Mouse (Mus musculus): Measurements from ENCODE around the gene Trp53tg5. TPM values are rescaled to one million over a fixed set of nuclear protein-coding genes. Genes with fewer than 3 reads are reported as not detected.

Trp53tg5 gene
- polyA plus RNA-seq, 1 experiment from 2014 or later, result not detected

DNA sequence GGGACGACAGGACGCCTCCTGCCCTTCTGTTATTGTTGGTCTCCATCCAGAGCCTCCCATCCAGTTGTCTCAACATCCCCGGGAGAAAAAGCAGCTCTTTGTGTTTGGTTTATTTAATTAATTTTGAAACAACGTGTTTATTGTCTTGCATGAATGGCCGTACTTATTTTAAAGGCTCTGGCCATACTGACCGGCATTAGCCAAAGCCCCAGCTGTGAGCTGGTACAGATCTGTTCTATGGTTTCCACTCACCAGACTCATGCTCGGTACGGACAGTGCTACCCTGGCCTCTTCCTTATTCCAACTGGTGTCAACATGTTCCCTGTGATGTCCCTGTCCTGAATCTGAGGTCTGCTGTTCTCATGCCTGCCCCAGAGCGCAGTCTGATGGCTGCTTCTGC, 42.4 kb upstream of the Trp53tg5 start:
- no peak for ATAC-seq (ENCODE audit: low read depth)
- no peak overlapping the region for H3K9ac ChIP-seq (ENCODE audit: low read length)
- H3K4me2 ChIP-seq (ENCODE audit: low read depth, low read length), result no peak overlapping the region
- no peaks in the 10 kb centered on the region for H3K36me3 ChIP-seq (ENCODE audit: control insufficient read depth, insufficient read depth, low read length)
- H3K4me1 ChIP-seq (replicated peaks; ENCODE audit: control insufficient read depth, insufficient read depth, low read length), result peaks cover 2% of the 10 kb centered on the region; the same call in 1 of the 2 replicates
- H3K27me3 ChIP-seq (ENCODE audit: control insufficient read depth, insufficient read depth, low read depth, low read length), result no peaks in the 10 kb centered on the region
- no peak overlapping the region for H3K4me3 ChIP-seq (ENCODE audit: low read length)
- WGBS, result 76% methylated on average over 9 of the region's 9 CpGs
- H3K27ac ChIP-seq (ENCODE audit: low read length), result no peak overlapping the region
- 0 out of 2 replicates have a peak, but pooled peaks cover 3% of the 10 kb centered on the region for H3K9me3 ChIP-seq (ENCODE audit: control insufficient read depth, low read length)

DNA sequence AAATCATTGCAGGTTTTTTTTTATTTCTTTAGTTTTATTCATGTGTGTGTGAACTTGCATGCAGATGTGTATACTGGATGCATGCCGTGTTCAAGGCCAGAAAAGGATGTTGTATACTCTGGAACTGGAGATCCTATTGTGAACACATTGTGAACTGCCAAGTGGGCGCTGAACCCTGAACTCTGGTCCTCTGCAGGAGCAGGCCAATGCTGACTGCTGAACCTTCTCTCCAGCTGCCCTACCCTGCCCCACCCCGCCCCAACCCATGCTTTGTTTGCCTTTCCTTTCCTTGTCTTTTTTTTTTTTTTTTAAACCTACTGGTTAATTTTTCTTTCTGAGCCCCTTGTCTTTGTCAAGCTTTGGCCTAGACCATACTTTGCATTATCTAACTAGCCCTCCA, 41.4 kb upstream of the Trp53tg5 start:
- Histone ChIP-seq H3K4me2 (ENCODE audit: low read depth, low read length) (no peak overlapping the region), H3K9me3 (ENCODE audit: control insufficient read depth, low read length) (0 out of 2 replicates have a peak, but pooled peaks cover 3% of the 10 kb centered on the region), H3K4me1 (replicated peaks; ENCODE audit: control insufficient read depth, insufficient read depth, low read length) (peaks cover 2% of the 10 kb centered on the region), H3K27ac (ENCODE audit: low read length) (no peak overlapping the region), H3K4me3 (ENCODE audit: low read length) (no peak overlapping the region), H3K9ac (ENCODE audit: low read length) (no peak overlapping the region), H3K27me3 (ENCODE audit: control insufficient read depth, insufficient read depth, low read depth, low read length) (no peaks in the 10 kb centered on the region), H3K36me3 (ENCODE audit: control insufficient read depth, insufficient read depth, low read length) (no peaks in the 10 kb centered on the region)
- 63% methylated on average over 3 of the region's 3 CpGs for WGBS
- no peak for ATAC-seq (ENCODE audit: low read depth)

DNA sequence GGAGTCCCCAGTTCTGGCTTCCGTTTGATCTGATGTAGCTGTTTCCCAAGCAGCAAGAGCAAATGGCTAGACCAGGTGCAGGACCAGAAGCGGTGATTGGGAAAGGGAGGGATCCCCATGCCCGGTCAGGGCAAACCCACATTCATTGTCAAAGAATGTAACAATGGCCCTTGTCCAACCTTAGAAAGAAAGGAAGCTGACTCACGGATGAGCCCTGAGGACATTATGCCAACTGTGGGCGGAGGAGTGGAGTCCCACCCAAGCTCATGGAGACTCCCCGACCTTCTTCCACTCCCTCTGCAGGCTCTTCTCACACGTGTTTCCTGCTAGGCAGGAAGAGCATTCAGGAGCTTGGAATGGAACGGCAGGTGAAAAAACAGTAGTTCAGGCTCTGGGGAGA, 39.9 kb upstream of the Trp53tg5 start:
- Histone ChIP-seq H3K4me1 (replicated peaks; ENCODE audit: control insufficient read depth, insufficient read depth, low read length) (peaks cover 2% of the 10 kb centered on the region), H3K9ac (ENCODE audit: low read length) (no peak overlapping the region), H3K9me3 (ENCODE audit: control insufficient read depth, low read length) (0 out of 2 replicates have a peak, but pooled peaks cover 3% of the 10 kb centered on the region), H3K36me3 (ENCODE audit: control insufficient read depth, insufficient read depth, low read length) (no peaks in the 10 kb centered on the region), H3K4me3 (ENCODE audit: low read length) (no peak overlapping the region), H3K27ac (ENCODE audit: low read length) (peak overlapping the region; percentile 47; the same call in 1 of the 2 replicates), H3K4me2 (ENCODE audit: low read depth, low read length) (no peak overlapping the region), H3K27me3 (ENCODE audit: control insufficient read depth, insufficient read depth, low read depth, low read length) (no peaks in the 10 kb centered on the region)
- ATAC-seq (ENCODE audit: low read depth), result peak; percentile 57
- 56% methylated on average over 8 of the region's 8 CpGs for WGBS

DNA sequence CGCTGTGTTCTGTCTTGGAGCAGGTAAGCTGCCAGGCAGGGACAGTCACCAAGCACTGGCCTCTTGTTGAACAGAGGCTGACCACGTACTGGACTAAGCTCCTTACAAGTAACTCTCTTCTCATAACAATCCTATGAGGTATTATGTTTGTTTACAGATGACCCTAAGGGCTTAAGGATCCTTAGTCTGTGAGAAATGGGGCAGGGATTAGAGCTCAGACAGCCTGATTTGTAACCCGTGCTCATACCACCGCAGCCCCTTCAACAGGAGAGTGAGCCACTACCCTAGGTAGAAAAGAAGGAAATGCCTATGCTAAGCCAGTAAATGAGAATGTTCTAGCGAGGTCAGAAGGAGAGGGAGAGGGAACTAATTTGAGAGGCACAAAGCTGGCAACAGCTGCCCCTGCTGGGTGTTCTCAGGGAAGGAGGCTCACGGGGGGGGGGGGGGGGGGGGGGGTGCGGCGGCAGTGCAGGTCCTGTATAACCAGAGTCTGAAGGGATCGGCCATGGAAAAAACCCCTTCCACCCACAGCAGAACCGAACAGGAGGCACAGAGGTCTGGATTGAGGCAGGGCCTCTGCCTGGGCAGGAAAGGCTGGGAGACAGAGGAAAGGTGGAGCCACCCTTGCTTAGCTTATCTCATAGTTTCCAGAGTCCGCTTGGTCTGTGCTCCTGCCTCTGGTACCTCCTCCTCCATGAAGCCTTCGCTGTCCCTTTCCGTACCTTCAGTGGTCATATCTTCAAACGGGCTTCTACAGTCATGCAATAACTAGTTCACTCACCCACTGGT, 38.8 kb upstream of the Trp53tg5 start:
- no peak for ATAC-seq (ENCODE audit: low read depth)
- no peaks in the 10 kb centered on the region for H3K36me3 ChIP-seq (ENCODE audit: control insufficient read depth, insufficient read depth, low read length)
- no peak overlapping the region for H3K9ac ChIP-seq (ENCODE audit: low read length)
- no peak overlapping the region for H3K4me3 ChIP-seq (ENCODE audit: low read length)
- 0 out of 2 replicates have a peak, but pooled peaks cover 3% of the 10 kb centered on the region for H3K9me3 ChIP-seq (ENCODE audit: control insufficient read depth, low read length)
- H3K27me3 ChIP-seq (ENCODE audit: control insufficient read depth, insufficient read depth, low read depth, low read length), result no peaks in the 10 kb centered on the region
- H3K4me1 ChIP-seq (replicated peaks; ENCODE audit: control insufficient read depth, insufficient read depth, low read length), result peaks cover 2% of the 10 kb centered on the region; the same call in 1 of the 2 replicates
- H3K4me2 ChIP-seq (ENCODE audit: low read depth, low read length), result no peak overlapping the region
- 57% methylated on average over 12 of the region's 14 CpGs for WGBS
- H3K27ac ChIP-seq (ENCODE audit: low read length), result peak overlapping the region; percentile 5; the same call in 1 of the 2 replicates

DNA sequence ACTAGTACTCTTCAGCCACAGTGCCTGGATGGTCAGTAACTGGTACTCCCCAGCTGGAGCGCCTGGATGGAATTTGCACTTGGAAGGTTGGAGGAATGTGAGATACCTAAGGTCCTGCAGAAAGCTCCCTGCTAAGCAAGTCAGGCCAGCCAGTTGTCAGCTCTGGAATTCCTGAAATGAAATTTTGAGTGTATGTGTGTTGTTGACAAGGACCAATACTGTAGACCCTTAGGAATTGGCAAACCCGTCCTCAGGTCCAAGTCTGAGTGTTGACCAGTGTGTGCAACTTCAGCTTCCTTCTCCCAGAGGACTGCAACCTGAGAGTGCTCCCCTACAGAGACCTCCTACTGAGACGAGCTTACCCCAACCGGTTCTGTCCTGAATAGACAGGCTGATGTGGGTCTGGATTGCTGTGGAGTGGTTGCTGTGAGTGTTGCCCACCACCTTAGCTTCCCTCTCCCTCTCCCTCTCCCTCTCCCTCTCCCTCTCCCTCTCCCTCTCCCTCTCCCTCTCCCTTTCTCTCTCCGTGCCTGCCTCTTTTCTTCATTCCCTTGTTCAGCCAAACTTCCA, 37.2 kb upstream of the Trp53tg5 start:
- WGBS, result 16% methylated on average over 5 of the region's 5 CpGs
- ATAC-seq (ENCODE audit: low read depth), result peak; percentile 69

DNA sequence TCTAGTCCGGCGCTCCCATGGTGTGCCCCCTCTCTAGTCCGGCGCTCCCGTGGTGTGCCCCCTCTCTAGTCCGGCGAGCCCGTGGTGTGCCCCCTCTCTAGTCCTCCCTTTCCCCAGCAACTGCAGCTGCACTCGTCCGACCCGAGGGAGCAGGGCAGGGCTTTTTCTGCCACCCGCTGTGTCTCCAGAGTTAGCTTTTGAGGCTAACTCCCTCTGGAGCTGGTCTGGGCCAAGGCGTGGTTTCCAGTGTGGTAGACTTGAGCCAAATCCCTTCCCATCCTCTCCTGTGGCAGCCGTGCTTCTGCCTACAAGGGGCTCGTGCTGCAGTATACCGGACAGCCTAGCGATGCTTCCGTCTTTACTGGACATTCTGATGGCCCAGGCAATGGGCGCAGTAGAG, 34.3 kb upstream of the Trp53tg5 start:
- Histone ChIP-seq H3K4me3 (ENCODE audit: low read length) (no peak overlapping the region), H3K9me3 (ENCODE audit: control insufficient read depth, low read length) (peaks cover 9% of the 10 kb centered on the region), H3K4me1 (replicated peaks; ENCODE audit: control insufficient read depth, insufficient read depth, low read length) (no peaks in the 10 kb centered on the region; the same call in 1 of the 2 replicates), H3K9ac (ENCODE audit: low read length) (no peak overlapping the region), H3K36me3 (ENCODE audit: control insufficient read depth, insufficient read depth, low read length) (peaks cover 24% of the 10 kb centered on the region), H3K27me3 (ENCODE audit: control insufficient read depth, insufficient read depth, low read depth, low read length) (no peaks in the 10 kb centered on the region), H3K27ac (ENCODE audit: low read length) (no peak overlapping the region), H3K4me2 (ENCODE audit: low read depth, low read length) (no peak overlapping the region)
- WGBS, result 85% methylated on average over 19 of the region's 19 CpGs
- ATAC-seq (ENCODE audit: low read depth), result no peak

More for the DNA sequence above, 37.2 kb upstream of the Trp53tg5 start:
- peak overlapping the region; percentile 59 for H3K27ac ChIP-seq (ENCODE audit: low read length)
- H3K36me3 ChIP-seq (ENCODE audit: control insufficient read depth, insufficient read depth, low read length), result peaks cover 2% of the 10 kb centered on the region; the same call in 1 of the 2 replicates
- no peak overlapping the region for H3K9ac ChIP-seq (ENCODE audit: low read length)
- H3K4me2 ChIP-seq (ENCODE audit: low read depth, low read length), result no peak overlapping the region
- H3K4me3 ChIP-seq (ENCODE audit: low read length), result no peak overlapping the region
- no peaks in the 10 kb centered on the region; the same call in 1 of the 2 replicates for H3K4me1 ChIP-seq (replicated peaks; ENCODE audit: control insufficient read depth, insufficient read depth, low read length)
- H3K27me3 ChIP-seq (ENCODE audit: control insufficient read depth, insufficient read depth, low read depth, low read length), result no peaks in the 10 kb centered on the region
- H3K9me3 ChIP-seq (ENCODE audit: control insufficient read depth, low read length), result no peaks in the 10 kb centered on the region

DNA sequence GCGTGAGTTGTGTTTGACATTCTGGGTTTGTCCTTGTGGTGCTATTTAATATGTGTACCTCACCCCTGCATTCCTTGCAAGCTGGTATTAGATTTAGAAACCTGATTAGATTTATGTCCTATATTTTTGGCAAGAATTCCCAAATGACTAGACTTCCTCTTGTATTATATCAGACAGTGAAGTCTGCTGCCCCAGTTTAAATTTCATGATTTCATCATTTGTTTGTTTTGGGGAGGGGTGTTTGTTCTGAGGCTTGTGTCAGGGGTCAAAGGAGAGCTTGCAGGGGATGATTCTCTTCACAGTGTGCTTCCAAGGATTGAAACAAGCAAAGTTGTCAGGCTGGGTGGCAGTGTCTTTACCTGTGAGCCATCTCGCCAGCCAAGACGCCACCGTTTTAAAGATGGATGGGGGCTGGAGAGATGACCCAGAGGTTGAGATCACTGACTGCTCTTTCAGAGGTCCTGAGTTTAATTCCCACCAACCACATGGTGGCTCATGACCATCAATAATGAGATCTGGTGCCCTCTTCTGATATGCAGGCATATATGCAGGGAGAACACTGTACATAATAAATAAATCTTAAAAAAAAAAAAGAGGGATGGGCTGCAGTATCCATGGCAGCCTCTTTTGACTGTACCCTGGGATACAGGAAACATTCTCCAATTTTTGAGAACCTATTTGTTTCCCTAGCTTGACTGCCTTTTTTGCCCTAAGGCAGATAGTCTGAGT, 32.3 kb upstream of the Trp53tg5 start:
- H3K4me1 ChIP-seq (replicated peaks; ENCODE audit: control insufficient read depth, insufficient read depth, low read length), result no peaks in the 10 kb centered on the region; the same call in 1 of the 2 replicates
- WGBS, result 78% methylated on average over 4 of the region's 4 CpGs
- no peaks in the 10 kb centered on the region for H3K27me3 ChIP-seq (ENCODE audit: control insufficient read depth, insufficient read depth, low read depth, low read length)
- H3K36me3 ChIP-seq (ENCODE audit: control insufficient read depth, insufficient read depth, low read length), result peaks cover 33% of the 10 kb centered on the region
- H3K4me3 ChIP-seq (ENCODE audit: low read length), result no peak overlapping the region
- no peak overlapping the region for H3K27ac ChIP-seq (ENCODE audit: low read length)
- H3K4me2 ChIP-seq (ENCODE audit: low read depth, low read length), result no peak overlapping the region
- H3K9me3 ChIP-seq (ENCODE audit: control insufficient read depth, low read length), result peaks cover 9% of the 10 kb centered on the region
- H3K9ac ChIP-seq (ENCODE audit: low read length), result no peak overlapping the region
- ATAC-seq (ENCODE audit: low read depth), result no peak

DNA sequence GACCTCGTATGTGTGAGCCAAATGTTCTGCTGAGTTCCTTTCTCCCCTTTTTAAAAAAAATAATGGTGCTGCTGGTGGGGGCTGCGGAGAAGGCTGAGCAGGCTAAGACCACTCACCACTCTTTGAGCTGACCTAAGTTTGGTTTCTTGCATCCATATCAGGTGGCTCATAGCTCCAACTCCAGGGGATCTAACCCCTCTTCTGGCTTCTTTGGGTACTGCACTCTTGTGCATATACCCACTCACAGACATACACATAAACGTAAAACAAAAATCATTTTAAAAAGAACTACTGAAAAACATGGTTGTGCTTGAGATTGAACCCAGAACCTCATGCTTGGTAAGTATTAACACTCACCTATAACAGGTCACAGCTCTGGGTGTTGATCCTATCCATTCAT, 31.4 kb upstream of the Trp53tg5 start:
- Histone ChIP-seq H3K36me3 (ENCODE audit: control insufficient read depth, insufficient read depth, low read length) (peaks cover 38% of the 10 kb centered on the region), H3K27ac (ENCODE audit: low read length) (no peak overlapping the region), H3K4me3 (ENCODE audit: low read length) (no peak overlapping the region), H3K4me2 (ENCODE audit: low read depth, low read length) (no peak overlapping the region), H3K9ac (ENCODE audit: low read length) (no peak overlapping the region), H3K27me3 (ENCODE audit: control insufficient read depth, insufficient read depth, low read depth, low read length) (no peaks in the 10 kb centered on the region), H3K9me3 (ENCODE audit: control insufficient read depth, low read length) (peaks cover 9% of the 10 kb centered on the region), H3K4me1 (replicated peaks; ENCODE audit: control insufficient read depth, insufficient read depth, low read length) (no peaks in the 10 kb centered on the region; the same call in 1 of the 2 replicates)
- ATAC-seq (ENCODE audit: low read depth), result no peak
- 95% methylated on average over 3 of the region's 3 CpGs for WGBS

DNA sequence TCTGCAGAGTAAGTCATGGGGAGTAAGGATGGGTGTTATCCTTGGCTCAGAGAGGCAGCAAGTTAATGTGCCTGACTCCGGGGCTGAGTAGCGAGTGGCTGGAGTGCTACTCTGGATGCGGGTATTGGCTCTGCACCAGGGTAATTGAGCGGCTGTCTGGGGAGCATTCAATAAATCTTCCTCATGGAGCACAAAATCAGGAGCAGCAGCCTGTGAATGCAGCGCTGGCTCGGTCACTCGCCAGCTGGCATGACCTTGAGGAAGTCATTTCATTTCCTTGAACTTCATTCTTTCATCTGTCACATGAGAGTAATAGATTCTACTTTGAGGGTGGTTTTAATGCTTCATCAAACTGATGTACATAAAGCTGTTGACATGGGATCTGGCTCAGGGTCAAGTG, 27.0 kb upstream of the Trp53tg5 start:
- no peak overlapping the region for H3K4me3 ChIP-seq (ENCODE audit: low read length)
- H3K4me1 ChIP-seq (replicated peaks; ENCODE audit: control insufficient read depth, insufficient read depth, low read length), result peaks cover 7% of the 10 kb centered on the region
- H3K36me3 ChIP-seq (ENCODE audit: control insufficient read depth, insufficient read depth, low read length), result peaks cover 35% of the 10 kb centered on the region
- peaks cover 9% of the 10 kb centered on the region for H3K9me3 ChIP-seq (ENCODE audit: control insufficient read depth, low read length)
- WGBS, result 83% methylated on average over 7 of the region's 7 CpGs
- H3K9ac ChIP-seq (ENCODE audit: low read length), result no peak overlapping the region
- H3K27me3 ChIP-seq (ENCODE audit: control insufficient read depth, insufficient read depth, low read depth, low read length), result no peaks in the 10 kb centered on the region
- no peak for ATAC-seq (ENCODE audit: low read depth)
- H3K27ac ChIP-seq (ENCODE audit: low read length), result no peak overlapping the region
- no peak overlapping the region for H3K4me2 ChIP-seq (ENCODE audit: low read depth, low read length)

Data from lung, embryonic 16.5 days (tissue).